Mouse (Mus musculus) neural tube, postnatal 0 days (tissue): ENCODE measurements around the gene Gapvd1. TPM values are rescaled to one million over a fixed set of nuclear protein-coding genes. Genes with fewer than 3 reads are reported as not detected.

Source experiments
- polyA plus RNA-seq: library from polyadenylated mRNA; unstranded; fragments of >200 nt; fragmentation: Nextera tagmentation; extraction: Ambion mirVana; gene quantifications from 2 replicates; pipeline ENCODE4 v1.2.1, GENCODE M21; 2015

The Gapvd1 gene
- 74.2 and 77.6 TPM in 2 replicates for polyA plus RNA-seq

GRCm38 (mm10) chr2:34754551-34755358 lies at the start of gene Gapvd1:
Gene Gapvd1 (minus strand): TSS chr2:34755232.

GRCm38 (mm10) chr2:34799357-34800256 lies 44.6 kb upstream of the Gapvd1 start, which contains the start of gene Rabepk:
Gene Rabepk (minus strand): TSS chr2:34799912.

GRCm38 (mm10) chr2:34771368-34772226 lies 16.6 kb upstream of the Gapvd1 start, which contains the start of gene Hspa5:
Gene Hspa5 (plus strand): TSS chr2:34771970.

Other genes with a start within 250 kb of the Gapvd1 start
- 357 TPM in 2 replicates for gene Hspa5, start 16.7 kb upstream of the Gapvd1 start, polyA plus RNA-seq
- 26.7 and 27.6 TPM in 2 replicates for gene Rabepk, start 44.7 kb upstream of the Gapvd1 start, polyA plus RNA-seq
- 104 and 106 TPM in 2 replicates for gene Fbxw2, start 71.1 kb upstream of the Gapvd1 start, polyA plus RNA-seq
- gene Gm34653, start 77.8 kb upstream of the Gapvd1 start, polyA plus RNA-seq = not detected in 2 replicates
- 0.45 and 0.71 TPM in 2 replicates for gene Cutal, start 119.2 kb upstream of the Gapvd1 start, polyA plus RNA-seq
- 71.6 and 77.1 TPM in 2 replicates for gene Psmd5, start 119.7 kb upstream of the Gapvd1 start, polyA plus RNA-seq
- 2.0 and 2.2 TPM in 2 replicates for gene Phf19, start 158.8 kb upstream of the Gapvd1 start, polyA plus RNA-seq
- gene Traf1, start 206.5 kb upstream of the Gapvd1 start, polyA plus RNA-seq = 5.6 and 7.4 TPM in 2 replicates